Mouse (Mus musculus): Measurements from ENCODE around the gene Ehd1. TPM values are rescaled to one million over a fixed set of nuclear protein-coding genes. Genes with fewer than 3 reads are reported as not detected.
A peak's percentile ranks its signal among the peaks of the same experiment; 100 is the strongest.

The Ehd1 gene
- polyA plus RNA-seq, 1 experiment, result 81.0 TPM

- Histone ChIP-seq H3K9me3 (replicated peaks; ENCODE audit: control insufficient read depth, insufficient read depth, low read length, poor library complexity, severe bottlenecking) (no peaks in the 10 kb centered on the region), H3K9ac (ENCODE audit: low read depth, poor library complexity, severe bottlenecking) (no peak overlapping the region), H3K27ac (ENCODE audit: insufficient read depth, low read length) (peak overlapping the region; percentile 90), H3K4me1 (ENCODE audit: control insufficient read depth, insufficient read depth, low read length) (peaks cover 5% of the 10 kb centered on the region), H3K36me3 (ENCODE audit: control insufficient read depth, insufficient read depth, low read length, poor library complexity, severe bottlenecking) (no peaks in the 10 kb centered on the region; the same call in 1 of the 2 replicates), H3K4me3 (ENCODE audit: low read depth, low read length) (no peak overlapping the region), H3K27me3 (ENCODE audit: control insufficient read depth, insufficient read depth, low read length, poor library complexity, severe bottlenecking) (no peaks in the 10 kb centered on the region)
- no peak for TF ChIP-seq CTCF (IDR thresholded peaks at IDR 0.05; ENCODE audit: low read depth, low read length)
Measured at GRCm38 (mm10) chr19:6240136-6240535, 36.4 kb upstream of the Ehd1 start.

- H3K9ac ChIP-seq (ENCODE audit: low read depth, poor library complexity, severe bottlenecking), result peak overlapping the region; percentile 53
Measured at GRCm38 (mm10) chr19:6240725-6241124, 35.8 kb upstream of the Ehd1 start.

GRCm38 (mm10) chr19:6241274-6242107 lies 35.0 kb upstream of the Ehd1 start, which contains the start of gene Atg2a:
TSS of gene Atg2a (plus strand) at chr19:6241668.
- H3K36me3 ChIP-seq (ENCODE audit: control insufficient read depth, insufficient read depth, low read length, poor library complexity, severe bottlenecking), result no peaks in the 10 kb centered on the region; the same call in 1 of the 2 replicates
- peak within 1 kb of the TSS; percentile 54 for H3K9ac ChIP-seq (ENCODE audit: low read depth, poor library complexity, severe bottlenecking)
- H3K9me3 ChIP-seq (replicated peaks; ENCODE audit: control insufficient read depth, insufficient read depth, low read length, poor library complexity, severe bottlenecking), result no peaks in the 10 kb centered on the region
- no peaks in the 10 kb centered on the region for H3K27me3 ChIP-seq (ENCODE audit: control insufficient read depth, insufficient read depth, low read length, poor library complexity, severe bottlenecking)
- peak within 1 kb of the TSS; percentile 90 for H3K27ac ChIP-seq (ENCODE audit: insufficient read depth, low read length)
- TF ChIP-seq EP300 (IDR thresholded peaks at IDR 0.05; ENCODE audit: insufficient read depth, low read depth, low read length), result no peak
- peak within 1 kb of the TSS; percentile 81 for H3K4me3 ChIP-seq (ENCODE audit: low read depth, low read length)
- peaks cover 5% of the 10 kb centered on the region for H3K4me1 ChIP-seq (ENCODE audit: control insufficient read depth, insufficient read depth, low read length)

More at GRCm38 (mm10) chr19:6240725-6241124, 35.8 kb upstream of the Ehd1 start:
- no peaks in the 10 kb centered on the region; the same call in 1 of the 2 replicates for H3K36me3 ChIP-seq (ENCODE audit: control insufficient read depth, insufficient read depth, low read length, poor library complexity, severe bottlenecking)
- peaks cover 5% of the 10 kb centered on the region for H3K4me1 ChIP-seq (ENCODE audit: control insufficient read depth, insufficient read depth, low read length)
- 0 out of 2 replicates have a peak overlapping the region, but pooled peaks have one; percentile 21 for H3K4me3 ChIP-seq (ENCODE audit: low read depth, low read length)
- TF ChIP-seq CTCF (IDR thresholded peaks at IDR 0.05; ENCODE audit: low read depth, low read length) (no peak), EP300 (IDR thresholded peaks at IDR 0.05; ENCODE audit: insufficient read depth, low read depth, low read length) (no peak), POLR2A (IDR thresholded peaks at IDR 0.05; ENCODE audit: insufficient read depth, low read length) (no peak)
- H3K27me3 ChIP-seq (ENCODE audit: control insufficient read depth, insufficient read depth, low read length, poor library complexity, severe bottlenecking), result no peaks in the 10 kb centered on the region
- peak overlapping the region; percentile 90 for H3K27ac ChIP-seq (ENCODE audit: insufficient read depth, low read length)
- no peaks in the 10 kb centered on the region for H3K9me3 ChIP-seq (replicated peaks; ENCODE audit: control insufficient read depth, insufficient read depth, low read length, poor library complexity, severe bottlenecking)

GRCm38 (mm10) chr19:6242281-6242680 lies 34.2 kb upstream of the Ehd1 start:
- Histone ChIP-seq H3K4me1 (ENCODE audit: control insufficient read depth, insufficient read depth, low read length) (peaks cover 5% of the 10 kb centered on the region), H3K9ac (ENCODE audit: low read depth, poor library complexity, severe bottlenecking) (peak overlapping the region; percentile 54), H3K27me3 (ENCODE audit: control insufficient read depth, insufficient read depth, low read length, poor library complexity, severe bottlenecking) (no peaks in the 10 kb centered on the region), H3K27ac (ENCODE audit: insufficient read depth, low read length) (peak overlapping the region; percentile 1; the same call in 1 of the 2 replicates), H3K9me3 (replicated peaks; ENCODE audit: control insufficient read depth, insufficient read depth, low read length, poor library complexity, severe bottlenecking) (no peaks in the 10 kb centered on the region), H3K4me3 (ENCODE audit: low read depth, low read length) (peak overlapping the region; percentile 81), H3K36me3 (ENCODE audit: control insufficient read depth, insufficient read depth, low read length, poor library complexity, severe bottlenecking) (peaks cover 4% of the 10 kb centered on the region; the same call in 1 of the 2 replicates)
- TF ChIP-seq EP300 (IDR thresholded peaks at IDR 0.05; ENCODE audit: insufficient read depth, low read depth, low read length) (no peak), CTCF (IDR thresholded peaks at IDR 0.05; ENCODE audit: low read depth, low read length) (no peak), POLR2A (IDR thresholded peaks at IDR 0.05; ENCODE audit: insufficient read depth, low read length) (no peak)

GRCm38 (mm10) chr19:6243226-6243625 lies 33.3 kb upstream of the Ehd1 start:
- TF ChIP-seq CTCF (IDR thresholded peaks at IDR 0.05; ENCODE audit: low read depth, low read length) (no peak), EP300 (IDR thresholded peaks at IDR 0.05; ENCODE audit: insufficient read depth, low read depth, low read length) (no peak), POLR2A (IDR thresholded peaks at IDR 0.05; ENCODE audit: insufficient read depth, low read length) (no peak)
- no peak overlapping the region for H3K27ac ChIP-seq (ENCODE audit: insufficient read depth, low read length)
- H3K4me1 ChIP-seq (ENCODE audit: control insufficient read depth, insufficient read depth, low read length), result peaks cover 5% of the 10 kb centered on the region
- H3K36me3 ChIP-seq (ENCODE audit: control insufficient read depth, insufficient read depth, low read length, poor library complexity, severe bottlenecking), result peaks cover 4% of the 10 kb centered on the region; the same call in 1 of the 2 replicates
- H3K9me3 ChIP-seq (replicated peaks; ENCODE audit: control insufficient read depth, insufficient read depth, low read length, poor library complexity, severe bottlenecking), result no peaks in the 10 kb centered on the region
- H3K4me3 ChIP-seq (ENCODE audit: low read depth, low read length), result no peak overlapping the region
- H3K27me3 ChIP-seq (ENCODE audit: control insufficient read depth, insufficient read depth, low read length, poor library complexity, severe bottlenecking), result no peaks in the 10 kb centered on the region
- H3K9ac ChIP-seq (ENCODE audit: low read depth, poor library complexity, severe bottlenecking), result no peak overlapping the region

- H3K4me1 ChIP-seq (ENCODE audit: control insufficient read depth, insufficient read depth, low read length), result no peaks in the 10 kb centered on the region
- peaks cover 4% of the 10 kb centered on the region; the same call in 1 of the 2 replicates for H3K36me3 ChIP-seq (ENCODE audit: control insufficient read depth, insufficient read depth, low read length, poor library complexity, severe bottlenecking)
- no peak overlapping the region for H3K27ac ChIP-seq (ENCODE audit: insufficient read depth, low read length)
- no peaks in the 10 kb centered on the region for H3K9me3 ChIP-seq (replicated peaks; ENCODE audit: control insufficient read depth, insufficient read depth, low read length, poor library complexity, severe bottlenecking)
- H3K9ac ChIP-seq (ENCODE audit: low read depth, poor library complexity, severe bottlenecking), result no peak overlapping the region
- TF ChIP-seq POLR2A (IDR thresholded peaks at IDR 0.05; ENCODE audit: insufficient read depth, low read length) (no peak), CTCF (IDR thresholded peaks at IDR 0.05; ENCODE audit: low read depth, low read length) (no peak), EP300 (IDR thresholded peaks at IDR 0.05; ENCODE audit: insufficient read depth, low read depth, low read length) (no peak)
- H3K4me3 ChIP-seq (ENCODE audit: low read depth, low read length), result no peak overlapping the region
- no peaks in the 10 kb centered on the region for H3K27me3 ChIP-seq (ENCODE audit: control insufficient read depth, insufficient read depth, low read length, poor library complexity, severe bottlenecking)
Measured at GRCm38 (mm10) chr19:6245806-6246205, 30.7 kb upstream of the Ehd1 start.
